Mouse (Mus musculus) heart, embryonic 12.5 days (tissue): ENCODE measurements around the gene Agap1. TPM values are rescaled to one million over a fixed set of nuclear protein-coding genes. Genes with fewer than 3 reads are reported as not detected.

Experiments
- ATAC-seq: fragments of 200-750 bp; cut with Nextera tagmentation; 2 replicates; pipeline ENCODE4 v1.8.0; 2017; ENCODE audit warnings: moderate TSS enrichment, moderate library complexity; ENCODE audit not compliant: insufficient number of reproducible peaks, low FRiP score
- H3K27ac ChIP-seq: fragments of 300-500 bp; sonication (generic); 2 replicates; pipeline ENCODE4 v1.5.1; 2016; ENCODE audit warnings: mild to moderate bottlenecking, moderate library complexity; ENCODE audit not compliant: poor library complexity, severe bottlenecking
- H3K27me3 ChIP-seq: fragments of 300-500 bp; sonication (generic); replicated peaks from 2 replicates; pipeline ENCODE4 v1.6.1; 2016; ENCODE audit warnings: mild to moderate bottlenecking, moderate library complexity
- H3K36me3 ChIP-seq: fragments of 300-500 bp; sonication (generic); 2 replicates; pipeline ENCODE4 v1.6.1; 2016; ENCODE audit warnings: mild to moderate bottlenecking, moderate library complexity
- H3K4me1 ChIP-seq: fragments of 300-500 bp; sonication (generic); replicated peaks from 2 replicates; pipeline ENCODE4 v1.6.1; 2016; ENCODE audit warnings: mild to moderate bottlenecking
- H3K4me2 ChIP-seq: fragments of 300-500 bp; sonication (generic); 2 replicates; pipeline ENCODE4 v1.6.1; 2016; ENCODE audit warnings: mild to moderate bottlenecking, moderate library complexity
- H3K4me3 ChIP-seq: fragments of 300-500 bp; sonication (generic); 2 replicates; pipeline ENCODE4 v1.5.1; 2016; ENCODE audit warnings: mild to moderate bottlenecking
- H3K9ac ChIP-seq: fragments of 300-500 bp; sonication (generic); 2 replicates; pipeline ENCODE4 v1.6.1; 2016; ENCODE audit warnings: mild to moderate bottlenecking, moderate library complexity
- H3K9me3 ChIP-seq: fragments of 300-500 bp; sonication (generic); replicated peaks from 2 replicates; pipeline ENCODE4 v1.6.1; 2016; ENCODE audit warnings: mild to moderate bottlenecking, moderate library complexity
- WGBS: fragments of 180-500 bp; shearing (Covaris S2); methylation state at CpG from one replicate; pipeline ENCODE4 v1.1.7; 2016; 5-methylcytosine and 5-hydroxymethylcytosine counted together
- polyA plus RNA-seq: library from polyadenylated mRNA; unstranded; fragments of >200 nt; fragmentation: Nextera tagmentation; extraction: Ambion mirVana; gene quantifications from 2 replicates; pipeline ENCODE4 v1.2.1, GENCODE M21; 2016

Gene Agap1
- polyA plus RNA-seq, 1 experiment from 2014 or later = 16.3 TPM

DNA sequence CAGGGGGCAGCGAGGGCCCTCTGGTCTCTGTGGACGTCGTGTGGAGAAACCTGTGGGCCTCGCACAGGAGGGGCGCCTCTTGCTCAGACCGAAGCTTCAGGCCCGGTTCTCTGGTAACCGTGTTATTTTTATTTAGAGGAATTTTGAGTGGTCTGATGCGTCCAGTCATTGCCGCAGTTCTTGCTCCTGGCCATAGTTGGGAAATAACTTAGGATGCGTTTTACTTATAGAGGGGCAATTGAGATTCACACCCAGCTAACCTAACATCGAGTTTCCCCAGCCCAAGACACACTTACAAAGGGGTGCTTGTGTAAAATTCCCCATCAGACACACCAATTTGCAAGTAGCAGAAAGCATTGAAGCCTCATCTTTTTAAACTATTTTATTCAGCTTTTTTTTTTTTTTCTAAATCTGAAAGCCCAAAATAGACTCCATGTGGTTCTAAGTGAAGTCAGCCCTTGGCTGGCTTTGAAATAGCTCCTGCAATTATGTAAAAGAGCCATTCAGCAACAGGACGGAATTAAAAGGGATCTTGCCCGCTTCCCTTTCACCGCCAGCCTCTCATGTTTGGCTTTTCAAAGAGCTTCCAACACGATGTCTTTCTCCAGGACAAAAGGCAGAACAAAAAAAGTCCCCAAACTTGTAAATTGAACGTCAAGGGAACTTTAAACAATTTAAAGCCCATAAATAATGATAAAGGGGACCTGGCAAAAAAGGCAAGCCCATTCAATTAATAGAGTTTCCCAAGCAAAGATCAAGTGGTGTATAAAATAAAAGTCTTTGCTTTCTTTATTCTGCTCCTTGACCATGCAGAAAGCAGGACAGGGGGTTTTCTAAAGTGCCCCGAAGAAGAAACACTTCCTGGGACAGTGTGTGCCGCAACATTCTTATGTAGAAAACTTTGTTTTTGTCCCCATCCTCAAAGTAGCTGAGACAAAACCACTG, 480.0 kb downstream of the Agap1 start:
- Histone ChIP-seq H3K36me3 (no peaks in the 10 kb centered on the region), H3K4me2 (no peak overlapping the region), H3K27me3 (peaks cover 92% of the 10 kb centered on the region), H3K9me3 (no peaks in the 10 kb centered on the region), H3K27ac (no peak overlapping the region), H3K4me1 (peaks cover 24% of the 10 kb centered on the region), H3K9ac (no peak overlapping the region), H3K4me3 (no peak overlapping the region)
- 5% methylated on average over 19 of the region's 19 CpGs for WGBS
- no peak for ATAC-seq

DNA sequence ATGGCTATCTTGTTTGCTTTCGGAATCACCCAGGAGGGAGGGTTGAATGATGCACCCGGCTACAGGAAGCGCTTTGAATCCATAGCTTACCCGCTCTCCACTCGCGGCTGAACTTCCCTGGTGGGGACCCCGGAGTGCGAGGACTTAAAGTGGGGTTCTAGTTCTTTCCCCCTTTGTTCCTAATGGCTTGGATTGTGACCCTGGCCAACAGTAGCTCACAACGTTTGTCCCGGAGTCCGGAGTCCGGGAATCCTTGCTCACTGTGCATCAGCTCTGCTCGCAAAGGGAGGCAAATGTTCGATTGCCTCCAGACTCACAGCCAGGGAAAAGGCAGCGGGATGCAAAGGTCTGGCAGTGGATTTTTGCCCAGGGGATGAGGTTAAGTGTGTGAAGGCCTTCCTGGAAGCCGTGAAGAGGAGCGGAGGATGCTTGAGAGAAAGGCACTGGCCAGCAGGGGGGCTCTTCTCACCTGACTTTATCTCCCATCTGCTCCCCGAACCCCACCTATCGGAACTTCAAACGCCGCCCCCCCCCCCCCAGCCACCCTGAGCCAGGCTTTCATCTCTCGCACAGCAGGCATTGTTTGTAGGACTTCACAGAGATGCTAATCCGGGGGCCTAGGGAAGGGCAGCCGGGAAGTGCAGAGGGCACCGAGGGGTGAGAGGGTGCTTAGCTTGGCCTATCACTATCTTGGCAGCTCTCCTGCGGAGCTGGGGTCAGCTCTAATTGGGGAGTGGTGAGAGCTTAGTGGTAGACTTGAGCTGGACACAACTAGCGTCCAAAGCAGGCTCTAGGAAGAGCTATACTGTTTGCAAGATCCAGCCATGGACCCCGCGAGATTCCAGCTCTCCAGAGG, 481.1 kb downstream of the Agap1 start:
- H3K27ac ChIP-seq = no peak overlapping the region
- no peak overlapping the region for H3K4me2 ChIP-seq
- no peak overlapping the region for H3K4me3 ChIP-seq
- peaks cover 90% of the 10 kb centered on the region for H3K27me3 ChIP-seq
- H3K9me3 ChIP-seq = no peaks in the 10 kb centered on the region
- WGBS = 3% methylated on average over 29 of the region's 29 CpGs
- no peak overlapping the region for H3K9ac ChIP-seq
- H3K4me1 ChIP-seq = peaks cover 13% of the 10 kb centered on the region
- no peak for ATAC-seq
- H3K36me3 ChIP-seq = no peaks in the 10 kb centered on the region

DNA sequence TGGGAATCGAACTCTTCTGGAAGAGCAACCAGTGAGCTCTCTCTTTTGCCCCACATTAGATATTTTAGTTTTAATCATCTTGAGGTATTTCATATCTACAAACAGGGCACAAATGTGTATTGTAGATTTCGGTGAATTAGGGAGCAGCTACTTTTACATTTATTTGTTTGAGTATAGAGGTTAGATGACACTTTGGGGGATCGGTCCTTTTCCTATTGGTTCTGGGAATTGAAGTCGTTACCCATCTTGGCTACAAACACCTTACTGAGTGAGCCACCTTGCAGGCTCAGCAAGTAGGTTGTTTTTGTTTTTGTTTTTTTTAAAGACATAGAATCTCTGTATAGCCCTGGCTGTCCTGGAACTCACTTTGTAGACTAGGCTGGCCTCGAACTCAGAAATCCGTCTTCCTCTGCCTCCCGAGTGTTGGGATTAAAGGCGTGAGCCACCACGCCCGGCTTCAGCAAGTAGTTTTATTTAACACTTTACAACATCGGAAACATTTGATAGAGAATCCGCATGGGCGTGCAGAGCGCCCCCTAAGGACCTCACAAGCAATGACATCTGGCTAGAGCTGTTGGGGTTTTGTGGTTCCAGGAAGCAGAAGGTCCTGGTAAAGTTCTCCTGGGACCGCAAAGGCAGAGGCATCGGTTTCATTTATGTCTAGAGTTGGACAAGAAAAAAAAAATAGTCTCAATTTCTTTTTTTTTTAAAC, 484.4 kb downstream of the Agap1 start:
- no peak for ATAC-seq
- H3K4me3 ChIP-seq = no peak overlapping the region
- H3K9me3 ChIP-seq = no peaks in the 10 kb centered on the region
- H3K4me2 ChIP-seq = no peak overlapping the region
- 23% methylated on average over 16 of the region's 16 CpGs for WGBS
- peaks cover 80% of the 10 kb centered on the region for H3K27me3 ChIP-seq
- H3K27ac ChIP-seq = no peak overlapping the region
- H3K4me1 ChIP-seq = peaks cover 8% of the 10 kb centered on the region
- no peaks in the 10 kb centered on the region for H3K36me3 ChIP-seq
- H3K9ac ChIP-seq = no peak overlapping the region

DNA sequence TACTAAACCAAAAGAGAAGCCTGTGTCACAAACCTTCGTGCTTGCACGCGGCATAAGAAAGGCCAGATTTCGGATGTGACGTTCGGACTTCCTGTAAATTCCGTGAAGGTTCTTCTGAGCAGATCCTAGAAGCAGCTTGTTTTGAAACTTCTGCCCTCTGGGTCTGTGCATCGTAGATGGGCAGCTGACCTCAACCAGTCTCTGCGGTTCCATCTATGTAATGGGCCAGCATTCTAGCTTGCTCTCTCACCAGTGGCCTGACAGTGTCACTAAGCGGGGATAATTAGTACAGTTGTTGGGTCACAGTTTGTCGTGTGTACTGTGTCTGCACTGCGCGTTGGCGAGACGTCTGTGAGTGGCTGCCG, 485.0 kb downstream of the Agap1 start:
- no peak for ATAC-seq
- Histone ChIP-seq H3K4me1 (peaks cover 8% of the 10 kb centered on the region), H3K27ac (no peak overlapping the region), H3K27me3 (peaks cover 81% of the 10 kb centered on the region), H3K36me3 (no peaks in the 10 kb centered on the region), H3K4me2 (no peak overlapping the region), H3K9me3 (no peaks in the 10 kb centered on the region), H3K4me3 (no peak overlapping the region), H3K9ac (no peak overlapping the region)
- WGBS = 27% methylated on average over 16 of the region's 16 CpGs

DNA sequence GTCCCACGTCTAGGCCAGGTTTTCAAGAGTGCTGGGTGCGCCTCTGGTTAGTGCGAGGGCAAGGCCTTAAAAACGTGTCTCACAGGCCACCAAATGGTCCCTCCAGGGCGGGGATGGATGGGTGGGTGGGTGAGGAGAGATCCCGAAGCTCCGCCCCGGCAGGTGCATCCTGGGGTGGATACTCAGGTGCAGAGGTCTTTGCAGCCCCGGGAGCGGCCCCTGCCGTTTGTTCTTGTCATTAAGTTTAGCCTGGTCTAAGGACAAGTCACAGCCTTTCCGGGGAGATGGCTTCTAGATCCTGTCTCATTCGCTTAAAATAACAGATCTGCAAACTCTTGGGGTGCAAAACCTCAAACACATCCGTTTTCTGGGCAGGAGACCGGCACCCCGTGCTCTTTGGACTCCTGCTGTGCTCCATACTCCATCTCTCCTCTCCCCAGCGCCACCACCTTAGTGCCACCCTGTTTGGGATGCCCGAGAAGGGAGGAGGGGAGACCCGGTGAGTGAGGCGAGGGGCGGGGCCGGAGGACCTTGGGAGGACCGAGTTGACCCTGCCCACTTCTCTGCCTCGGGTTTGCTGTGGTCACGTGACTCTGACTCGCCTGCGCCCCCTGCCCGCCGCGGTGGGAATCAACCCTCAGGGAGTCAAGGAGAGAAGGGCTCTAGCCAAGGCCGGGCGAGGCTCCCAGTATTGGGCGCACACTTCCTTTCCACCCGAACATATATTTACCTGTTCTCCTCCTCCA, 485.5 kb downstream of the Agap1 start:
- H3K4me3 ChIP-seq = peak overlapping the region; percentile 24
- no peaks in the 10 kb centered on the region for H3K9me3 ChIP-seq
- no peak overlapping the region for H3K9ac ChIP-seq
- 5% methylated on average over 33 of the region's 34 CpGs for WGBS
- H3K36me3 ChIP-seq = no peaks in the 10 kb centered on the region
- peaks cover 80% of the 10 kb centered on the region for H3K27me3 ChIP-seq
- peak overlapping the region; percentile 37; the same call in 1 of the 2 replicates for H3K4me2 ChIP-seq
- ATAC-seq = peak; percentile 16; the same call in 1 of the 2 replicates
- H3K4me1 ChIP-seq = peaks cover 8% of the 10 kb centered on the region
- no peak overlapping the region for H3K27ac ChIP-seq

DNA sequence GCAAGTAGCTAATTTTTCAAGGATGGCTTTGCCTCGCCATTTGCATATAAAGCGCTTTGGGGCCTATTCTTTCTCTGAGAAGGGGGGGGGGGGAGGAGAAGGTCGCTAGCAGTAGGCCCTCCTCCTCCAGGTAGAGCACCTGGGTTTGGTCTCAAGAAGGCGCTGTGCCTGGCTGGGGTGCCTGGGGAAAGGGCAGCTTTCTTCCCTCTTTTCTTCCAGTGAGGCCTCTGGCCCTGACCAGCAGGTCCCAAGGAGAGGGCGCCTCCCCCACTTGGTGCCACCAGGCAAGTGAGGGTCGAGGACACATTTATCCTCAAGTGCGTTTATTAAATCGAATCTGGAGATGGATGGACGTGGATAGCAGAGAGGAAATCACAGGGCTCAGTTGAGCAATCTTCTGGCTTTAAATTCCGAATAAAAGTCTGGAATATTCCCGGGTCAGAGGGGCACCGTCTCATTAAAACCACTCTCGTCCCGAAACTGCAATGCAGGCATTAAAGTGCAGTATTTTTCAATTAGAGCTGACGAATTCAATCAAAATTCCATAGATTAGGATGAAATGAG, 486.4 kb downstream of the Agap1 start:
- Histone ChIP-seq H3K27me3 (peaks cover 80% of the 10 kb centered on the region), H3K36me3 (no peaks in the 10 kb centered on the region), H3K27ac (no peak overlapping the region), H3K4me1 (peaks cover 8% of the 10 kb centered on the region), H3K9ac (no peak overlapping the region), H3K4me2 (peak overlapping the region; percentile 67), H3K9me3 (no peaks in the 10 kb centered on the region), H3K4me3 (no peak overlapping the region; the same call in 1 of the 2 replicates)
- WGBS = 19% methylated on average over 15 of the region's 15 CpGs
- ATAC-seq = no peak

DNA sequence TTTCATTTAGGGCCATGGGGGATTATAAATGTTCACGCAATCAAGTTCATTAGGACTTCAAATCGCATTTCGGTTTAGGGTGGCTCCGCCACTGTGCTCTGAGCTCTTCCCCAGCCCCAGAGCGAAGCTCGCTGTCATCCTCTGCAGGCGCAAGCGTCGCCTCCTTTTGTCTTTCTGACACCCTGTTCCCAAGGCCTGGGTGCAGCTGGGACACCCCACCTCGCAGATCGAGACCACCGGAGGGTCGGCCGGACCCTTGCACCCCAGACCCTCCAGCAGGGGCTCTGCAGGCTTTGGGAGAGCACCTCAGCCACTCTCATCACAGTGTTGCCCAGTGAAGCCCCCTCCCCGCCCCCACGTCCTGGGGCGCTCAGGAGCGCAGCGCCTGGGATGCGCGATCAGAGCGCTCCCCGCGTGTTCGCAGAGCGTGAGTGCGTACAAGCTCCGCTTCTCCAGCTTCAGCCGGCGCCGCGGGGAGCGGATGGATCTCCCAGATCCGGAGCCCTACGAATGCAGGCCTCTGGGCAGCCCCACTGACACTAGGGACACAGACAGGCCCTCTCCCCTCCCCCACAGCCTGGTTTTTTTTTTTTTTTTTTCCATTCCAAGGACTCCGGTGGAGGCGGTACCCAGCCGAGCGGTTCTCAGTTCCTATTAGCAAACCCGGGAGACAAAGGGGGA, 487.2 kb downstream of the Agap1 start:
- peaks cover 8% of the 10 kb centered on the region for H3K4me1 ChIP-seq
- no peaks in the 10 kb centered on the region for H3K36me3 ChIP-seq
- H3K4me3 ChIP-seq = peak overlapping the region; percentile 36
- no peak for ATAC-seq
- H3K27ac ChIP-seq = no peak overlapping the region
- H3K9ac ChIP-seq = peak overlapping the region; percentile 37
- H3K9me3 ChIP-seq = no peaks in the 10 kb centered on the region
- H3K4me2 ChIP-seq = peak overlapping the region; percentile 67
- peaks cover 77% of the 10 kb centered on the region for H3K27me3 ChIP-seq
- WGBS = under 1% methylated on average over 40 of the region's 40 CpGs

DNA sequence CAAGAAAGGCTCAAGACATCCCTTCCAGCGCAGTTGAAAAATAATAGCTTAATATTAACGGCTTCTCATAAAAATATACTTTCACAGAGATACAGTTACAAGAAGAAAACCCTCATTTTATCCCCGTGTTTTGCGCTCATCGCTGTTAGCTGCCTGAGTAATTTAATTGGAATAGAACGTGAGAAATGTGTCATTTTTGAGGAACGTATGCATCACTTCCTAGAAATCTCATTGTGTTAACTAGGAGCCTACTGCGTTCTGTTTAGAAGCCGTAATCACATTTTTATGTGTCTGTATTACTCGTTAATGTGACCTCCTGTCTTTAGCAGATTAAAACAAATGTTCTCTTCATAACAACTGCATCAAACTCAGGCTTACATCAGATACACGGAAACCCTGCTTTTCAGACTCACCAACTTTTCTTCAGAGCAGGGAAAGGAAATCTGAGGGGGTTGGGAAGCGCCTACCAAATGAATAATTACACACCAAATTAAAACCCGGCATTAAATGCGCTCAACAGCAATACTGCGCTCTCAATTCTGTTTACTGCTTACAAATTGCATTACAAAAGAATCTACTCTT, 487.9 kb downstream of the Agap1 start:
- Histone ChIP-seq H3K4me3 (peak overlapping the region; percentile 36; the same call in 1 of the 2 replicates), H3K4me1 (peaks cover 8% of the 10 kb centered on the region), H3K9ac (no peak overlapping the region), H3K36me3 (no peaks in the 10 kb centered on the region), H3K27ac (no peak overlapping the region), H3K27me3 (peaks cover 76% of the 10 kb centered on the region), H3K9me3 (no peaks in the 10 kb centered on the region), H3K4me2 (peak overlapping the region; percentile 67)
- 4% methylated on average over 15 of the region's 15 CpGs for WGBS
- ATAC-seq = no peak

DNA sequence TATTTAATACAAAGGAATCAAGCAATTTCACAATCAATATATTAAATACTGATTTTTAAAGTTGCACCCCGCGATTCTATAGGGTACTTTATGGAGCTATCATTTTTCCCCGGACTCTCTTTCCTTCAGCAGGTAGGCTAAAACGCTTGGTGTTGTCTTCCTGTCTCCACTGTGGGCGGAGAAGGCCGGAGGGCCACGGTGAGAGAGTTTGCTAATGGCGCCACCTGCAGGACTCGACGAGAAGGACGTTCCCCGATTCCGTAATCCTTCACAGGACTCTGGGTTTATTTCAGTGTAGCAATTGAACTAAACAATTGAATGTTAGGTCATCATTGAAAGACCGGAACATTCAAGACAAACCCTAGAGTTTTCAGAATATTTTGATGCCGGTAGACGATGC, 488.6 kb downstream of the Agap1 start:
- H3K9me3 ChIP-seq = no peaks in the 10 kb centered on the region
- no peak overlapping the region for H3K27ac ChIP-seq
- no peaks in the 10 kb centered on the region for H3K36me3 ChIP-seq
- no peak for ATAC-seq
- H3K9ac ChIP-seq = no peak overlapping the region
- H3K4me2 ChIP-seq = no peak overlapping the region
- H3K27me3 ChIP-seq = peaks cover 75% of the 10 kb centered on the region
- WGBS = 2% methylated on average over 16 of the region's 16 CpGs
- H3K4me1 ChIP-seq = peaks cover 8% of the 10 kb centered on the region
- H3K4me3 ChIP-seq = no peak overlapping the region
